Mouse (Mus musculus) C2C12 (cell line): Measurements from ENCODE around the gene Cldn4. TPM values are rescaled to one million over a fixed set of nuclear protein-coding genes. Genes with fewer than 3 reads are reported as not detected.

Source experiments
- H3K27me3 ChIP-seq: one replicate; pipeline ENCODE4 v1.6.1; 2011; ENCODE audit not compliant: control insufficient read depth, insufficient read depth, insufficient read length
- H3K36me3 ChIP-seq: one replicate; pipeline ENCODE4 v1.6.1; 2011; ENCODE audit not compliant: control insufficient read depth, insufficient read depth
- H3K4me3 ChIP-seq: one replicate; pipeline ENCODE4 v1.5.1; 2011; ENCODE audit warnings: mild to moderate bottlenecking, control low read depth; ENCODE audit not compliant: poor library complexity, insufficient read depth, severe bottlenecking
- H3K79me2 ChIP-seq: one replicate; pipeline ENCODE4 v1.6.1; 2011; ENCODE audit not compliant: control insufficient read depth, insufficient read depth
- H3K79me3 ChIP-seq: one replicate; pipeline ENCODE4 v1.6.1; 2011; ENCODE audit warnings: low read depth, control low read depth
- H3ac ChIP-seq: one replicate; pipeline ENCODE3; 2011; ENCODE audit warnings: low read depth; ENCODE audit not compliant: control insufficient read depth, insufficient read length
- CEBPB ChIP-seq: IDR thresholded peaks from one replicate; pipeline ENCODE4 v1.6.1; 2011; ENCODE audit warnings: low read depth, mild to moderate bottlenecking, control low read depth, moderate library complexity
- CTCF ChIP-seq: IDR thresholded peaks from one replicate; pipeline ENCODE4 v1.5.1; 2011; ENCODE audit not compliant: control insufficient read depth, insufficient read depth, insufficient read length
- FOSL1 ChIP-seq: IDR thresholded peaks from one replicate; pipeline ENCODE4 v1.8.0; 2011; ENCODE audit warnings: mild to moderate bottlenecking, low read length; ENCODE audit not compliant: poor library complexity, insufficient read depth, severe bottlenecking
- MAX ChIP-seq: IDR thresholded peaks from one replicate; pipeline ENCODE4 v1.6.1; 2011; ENCODE audit warnings: mild to moderate bottlenecking, control low read depth
- MYOD1 ChIP-seq: IDR thresholded peaks from one replicate; pipeline ENCODE4 v1.6.1; 2011; ENCODE audit warnings: low read depth; ENCODE audit not compliant: control insufficient read depth, insufficient read length
- MYOG ChIP-seq: IDR thresholded peaks from one replicate; pipeline ENCODE4 v1.6.1; 2011; ENCODE audit not compliant: control insufficient read depth, insufficient read length; ENCODE audit errors: extremely low read depth
- USF1 ChIP-seq: IDR thresholded peaks from one replicate; pipeline ENCODE4 v1.6.1; 2011; ENCODE audit warnings: low read depth, mild to moderate bottlenecking, control low read depth, moderate library complexity
- polyA plus RNA-seq: library from polyadenylated mRNA; unstranded; fragments of >200 nt; fragmentation: generic; extraction: Trizol; gene quantifications from one replicate; pipeline ENCODE4 v1.2.1, GENCODE M21; 2012; ENCODE audit warnings: missing spikeins

The Cldn4 gene
- polyA plus RNA-seq, 1 experiment = 0.04 TPM

DNA sequence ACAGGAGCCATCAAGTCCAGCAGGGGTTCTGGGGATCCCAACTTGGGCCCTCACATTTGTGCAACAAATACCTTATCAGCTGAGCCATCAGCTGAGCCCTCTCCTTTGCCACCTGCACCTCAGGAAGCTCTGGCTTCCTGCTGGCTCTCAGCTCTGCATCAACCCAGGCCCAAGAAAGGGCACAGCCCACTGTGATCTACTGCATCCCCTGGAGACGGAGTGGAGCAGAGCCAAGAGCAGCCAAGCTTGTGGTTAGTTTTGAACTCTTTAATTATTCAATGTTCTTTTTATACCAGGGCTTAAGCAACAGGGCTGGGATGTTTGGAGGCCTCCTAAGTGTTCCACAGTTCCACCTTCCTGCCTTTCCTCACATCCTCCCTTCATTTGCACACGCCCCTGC, 13.7 kb upstream of the Cldn4 start:
- H3K27me3 ChIP-seq = no peaks in the 10 kb centered on the region
- no peaks in the 10 kb centered on the region for H3K36me3 ChIP-seq
- TF ChIP-seq MYOG (no peak), CEBPB (no peak), USF1 (no peak), MYOD1 (peak; percentile 29), FOSL1 (no peak), MAX (no peak)
- H3K79me2 ChIP-seq = no peaks in the 10 kb centered on the region
- H3K4me3 ChIP-seq = no peak overlapping the region
- no peaks in the 10 kb centered on the region for H3K79me3 ChIP-seq
- no peak overlapping the region for H3ac ChIP-seq

DNA sequence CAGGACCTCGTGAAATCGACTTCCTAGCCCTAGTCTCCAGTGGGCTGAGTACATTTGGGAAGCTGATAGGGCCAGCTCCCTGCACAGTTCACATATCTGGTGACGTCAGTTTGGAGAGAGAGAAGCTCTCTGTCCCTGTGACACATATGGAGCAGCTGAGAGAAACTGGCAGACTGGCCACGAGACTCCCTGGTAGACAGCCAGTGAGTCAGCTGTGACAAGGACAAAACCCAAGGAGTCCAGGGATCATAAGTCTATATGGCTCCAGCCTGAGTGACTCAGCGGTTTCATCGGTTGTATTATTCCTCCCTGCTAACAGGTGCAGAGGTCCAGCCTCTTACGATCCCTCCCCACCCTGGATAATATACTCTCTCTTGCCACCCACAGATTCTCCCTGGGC, 12.4 kb upstream of the Cldn4 start:
- no peak for TF ChIP-seq MYOG
- peak; percentile 98 for TF ChIP-seq MYOD1
- TF ChIP-seq CTCF = no peak
- peak; percentile 61 for TF ChIP-seq USF1
- TF ChIP-seq CEBPB = no peak
- TF ChIP-seq FOSL1 = peak; percentile 29
- peak; percentile 21 for TF ChIP-seq MAX
- Histone ChIP-seq H3K79me3 (no peaks in the 10 kb centered on the region), H3K4me3 (no peak overlapping the region), H3ac (no peak overlapping the region), H3K79me2 (no peaks in the 10 kb centered on the region), H3K27me3 (no peaks in the 10 kb centered on the region), H3K36me3 (no peaks in the 10 kb centered on the region)

DNA sequence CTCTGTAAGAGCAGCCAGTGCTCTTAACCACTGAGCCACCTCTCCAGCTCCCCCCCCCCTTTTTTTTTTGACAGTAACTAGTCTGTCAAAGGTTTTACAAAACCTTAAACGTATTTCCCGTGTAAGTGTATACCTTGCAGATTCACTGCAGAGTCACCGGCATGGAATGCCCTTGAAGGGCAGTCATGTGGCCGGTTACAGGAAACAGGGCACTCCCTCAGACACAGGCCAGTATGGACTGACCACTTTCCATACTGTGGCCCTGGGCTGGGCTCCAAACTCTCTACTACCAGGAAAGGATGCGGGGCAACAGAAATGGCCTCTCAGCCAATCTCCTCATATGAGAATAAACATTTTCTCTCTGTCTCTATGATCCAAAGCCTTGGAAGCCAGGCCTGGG, 8.8 kb upstream of the Cldn4 start:
- no peak overlapping the region for H3K4me3 ChIP-seq
- no peaks in the 10 kb centered on the region for H3K27me3 ChIP-seq
- peak; percentile 67 for TF ChIP-seq USF1
- TF ChIP-seq CTCF = no peak
- no peaks in the 10 kb centered on the region for H3K79me2 ChIP-seq
- no peaks in the 10 kb centered on the region for H3K36me3 ChIP-seq
- no peak overlapping the region for H3ac ChIP-seq
- H3K79me3 ChIP-seq = no peaks in the 10 kb centered on the region

DNA sequence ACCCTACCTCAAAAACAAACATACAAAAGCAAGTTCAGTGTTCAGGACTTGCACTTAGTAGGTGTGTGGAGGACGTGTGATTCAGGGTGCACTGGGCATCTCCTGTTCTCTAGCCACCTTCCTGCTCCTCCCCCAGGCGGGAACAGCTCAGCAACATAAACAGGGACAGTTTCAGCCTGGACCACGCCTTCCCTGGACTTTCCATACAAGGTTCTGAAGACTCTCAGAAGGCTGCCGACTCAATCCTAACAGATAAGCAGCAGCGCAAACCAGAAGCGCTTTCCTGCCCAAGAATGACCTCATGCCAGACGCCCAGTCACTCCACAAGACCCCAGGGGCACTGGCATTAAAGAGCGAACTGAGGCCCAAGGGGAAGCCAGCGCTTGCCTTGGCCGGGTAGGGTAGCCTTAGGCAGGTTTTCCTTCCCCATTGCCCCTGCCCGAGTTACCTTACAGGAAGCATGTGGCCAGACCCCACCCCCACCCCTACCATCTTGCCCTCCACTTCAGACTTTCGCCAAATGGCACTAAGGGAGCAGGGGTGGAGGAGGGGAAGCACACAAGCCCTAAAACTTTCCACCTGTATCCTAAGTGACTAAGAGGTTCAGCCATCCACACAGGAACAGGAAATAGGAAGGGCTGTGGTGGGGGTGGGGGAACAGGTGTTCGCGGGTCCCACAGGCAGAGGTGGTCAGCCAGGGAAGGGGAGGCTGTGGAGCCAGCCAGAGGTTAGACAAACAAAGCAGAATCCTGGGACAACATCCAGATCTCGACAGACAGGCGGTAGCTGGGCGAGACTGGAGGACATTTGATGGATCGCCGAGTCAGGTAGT, 4.5 kb upstream of the Cldn4 start:
- Histone ChIP-seq H3K36me3 (no peaks in the 10 kb centered on the region), H3K79me2 (no peaks in the 10 kb centered on the region), H3ac (peak overlapping the region; percentile 32), H3K27me3 (no peaks in the 10 kb centered on the region), H3K79me3 (no peaks in the 10 kb centered on the region), H3K4me3 (no peak overlapping the region)
- TF ChIP-seq CEBPB (no peak), MYOD1 (peak; percentile 82)

DNA sequence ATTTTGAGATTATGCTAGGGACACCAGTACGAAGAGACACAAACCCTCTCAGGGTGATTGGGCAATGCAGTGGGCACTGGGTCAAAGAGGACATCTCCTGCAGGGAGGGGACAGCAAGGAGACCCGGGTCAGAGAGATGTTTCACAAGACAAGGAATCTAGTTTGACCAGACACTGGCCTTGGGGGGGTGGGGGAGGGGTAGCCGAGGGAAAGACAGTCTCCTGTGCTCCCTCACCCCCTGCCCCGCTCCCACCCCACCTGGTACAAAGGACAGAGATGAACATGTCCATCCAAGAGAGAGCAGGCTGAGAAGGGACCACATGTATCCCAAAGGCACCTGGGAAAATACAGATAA, 1.3 kb upstream of the Cldn4 start:
- Histone ChIP-seq H3K36me3 (no peaks in the 10 kb centered on the region), H3K4me3 (no peak overlapping the region), H3ac (no peak overlapping the region), H3K79me3 (no peaks in the 10 kb centered on the region), H3K79me2 (no peaks in the 10 kb centered on the region), H3K27me3 (no peaks in the 10 kb centered on the region)
- no peak for TF ChIP-seq FOSL1
- TF ChIP-seq USF1 = no peak
- TF ChIP-seq CTCF = no peak
- TF ChIP-seq MYOD1 = no peak
- TF ChIP-seq MAX = no peak
- no peak for TF ChIP-seq CEBPB
- no peak for TF ChIP-seq MYOG

DNA sequence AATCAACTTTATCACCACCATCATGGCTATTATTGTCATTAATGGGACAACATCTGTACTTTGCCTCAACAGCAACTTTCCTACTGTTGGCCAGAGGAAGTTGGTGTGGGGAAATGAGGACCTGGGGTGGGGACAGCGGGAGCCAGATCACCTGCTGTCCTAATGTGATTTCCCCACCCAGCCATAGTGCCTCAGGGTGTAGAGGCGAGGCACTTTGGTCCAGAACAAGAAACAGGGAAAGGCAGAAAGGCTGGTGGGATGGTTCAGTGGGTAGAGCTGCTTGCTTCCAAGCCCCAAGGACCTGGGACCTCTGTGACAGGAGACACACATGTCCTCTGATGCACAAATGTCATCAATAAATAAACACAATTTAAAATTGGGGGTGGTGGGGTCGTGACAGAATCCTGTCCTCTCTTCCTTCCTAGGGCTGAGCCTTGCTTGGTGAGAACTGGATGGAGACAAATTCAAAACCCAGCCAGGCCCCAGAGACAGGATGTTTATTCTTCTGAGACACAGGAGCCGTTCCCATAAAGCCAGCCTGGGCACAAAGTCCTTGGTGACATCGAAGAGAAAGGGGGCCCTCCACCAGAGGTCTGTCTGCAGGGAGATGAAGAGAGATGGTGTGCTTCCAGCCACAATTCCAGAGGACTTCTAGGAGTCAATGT, 818 bp upstream of the Cldn4 start:
- no peaks in the 10 kb centered on the region for H3K79me3 ChIP-seq
- no peaks in the 10 kb centered on the region for H3K27me3 ChIP-seq
- no peaks in the 10 kb centered on the region for H3K36me3 ChIP-seq
- no peak overlapping the region for H3ac ChIP-seq
- TF ChIP-seq MYOG (no peak), CTCF (no peak), MAX (no peak), MYOD1 (no peak), FOSL1 (no peak), CEBPB (no peak), USF1 (no peak)
- no peaks in the 10 kb centered on the region for H3K79me2 ChIP-seq
- H3K4me3 ChIP-seq = no peak overlapping the region
